Comparison of ENCODE assay signal across 15 mouse cellular contexts in genomic region chr6:148373444-148373843, GRCm38 (mm10).
"Had no signal": no experiment of that assay in that cellular context is flagged by ENCODE, and none has a peak within 500 bp of the region (broad histone marks: within the 10 kb centered on the region; RNA-seq: fewer than 3 reads in every experiment).

No protein-coding gene starts in this region.

- H3K36me3 ChIP-seq: kidney, embryonic 15.5 days; limb, embryonic 13.5 days; neural tube, embryonic 12.5 days had no signal

- ATAC-seq: hindbrain, postnatal 0 days had no signal

- H3K9ac ChIP-seq: kidney, embryonic 15.5 days; limb, embryonic 13.5 days; liver, embryonic 14.5 days; neural tube, embryonic 12.5 days had no signal

- H3K9me3 ChIP-seq: kidney, embryonic 15.5 days had no signal

- H3K4me2 ChIP-seq: kidney, embryonic 15.5 days; limb, embryonic 13.5 days; neural tube, embryonic 12.5 days had no signal

- H3K4me3 ChIP-seq: kidney, embryonic 15.5 days; limb, embryonic 13.5 days; myocyte; neural tube, embryonic 12.5 days had no signal

- DNase-seq: kidney, adult 11 months; layer of hippocampus, postnatal 36 days; left cerebral cortex, postnatal 4 days; lung, adult 18-20 months; midbrain, embryonic 14.5 days; right cerebral cortex, adult 18-20 months; right cerebral cortex, postnatal 25 days; thymus, adult 2 months; thymus, postnatal 25 days had no signal

- H3K27me3 ChIP-seq: kidney, embryonic 15.5 days; limb, embryonic 13.5 days; neural tube, embryonic 12.5 days had no signal

- H3K27ac ChIP-seq: hindbrain, postnatal 0 days; kidney, embryonic 15.5 days; limb, embryonic 13.5 days; liver, embryonic 14.5 days; neural tube, embryonic 12.5 days had no signal

- H3K4me1 ChIP-seq: kidney, embryonic 15.5 days; neural tube, embryonic 12.5 days had no signal
